Mouse (Mus musculus): ENCODE results near the gene Plekhg1. TPM values are rescaled to one million over a fixed set of nuclear protein-coding genes. Genes with fewer than 3 reads are reported as not detected.

Gene Plekhg1
- polyA plus RNA-seq, 1 experiment from 2014 or later, result 9.1 TPM

- WGBS, result 80% methylated on average over 4 of the region's 4 CpGs
- H3K4me2 ChIP-seq (replicated peaks), result no peak overlapping the region
- no peaks in the 10 kb centered on the region for H3K9me3 ChIP-seq (ENCODE audit: control insufficient read depth, low read length)
- H3K36me3 ChIP-seq (replicated peaks; ENCODE audit: control insufficient read depth, insufficient read depth), result no peaks in the 10 kb centered on the region
- no peak for DNase-seq (ENCODE audit: low spot score)
- no peak overlapping the region for H3K27ac ChIP-seq
- no peaks in the 10 kb centered on the region for H3K27me3 ChIP-seq (ENCODE audit: control insufficient read depth, insufficient read depth, low read length)
- peaks cover 9% of the 10 kb centered on the region for H3K4me1 ChIP-seq (replicated peaks; ENCODE audit: control insufficient read depth, insufficient read depth, low read length)
- ATAC-seq (ENCODE audit: low FRiP score), result no peak
- no peak overlapping the region for H3K9ac ChIP-seq
- H3K4me3 ChIP-seq (replicated peaks; ENCODE audit: low read length), result no peak overlapping the region
Observed at GRCm38 (mm10) chr10:3976623-3977010, 236.5 kb downstream of the Plekhg1 start.

GRCm38 (mm10) chr10:3978326-3978725 is 238.2 kb downstream of the Plekhg1 start:
- no peaks in the 10 kb centered on the region for H3K9me3 ChIP-seq (ENCODE audit: control insufficient read depth, low read length)
- H3K4me1 ChIP-seq (replicated peaks; ENCODE audit: control insufficient read depth, insufficient read depth, low read length), result 0 out of 2 replicates have a peak, but pooled peaks cover 4% of the 10 kb centered on the region
- no peak overlapping the region for H3K9ac ChIP-seq
- no peak overlapping the region for H3K4me2 ChIP-seq (replicated peaks)
- H3K4me3 ChIP-seq (replicated peaks; ENCODE audit: low read length), result no peak overlapping the region
- DNase-seq (ENCODE audit: low spot score), result no peak
- WGBS, result 68% methylated on average over 3 of the region's 3 CpGs
- ATAC-seq (ENCODE audit: low FRiP score), result no peak
- no peaks in the 10 kb centered on the region for H3K27me3 ChIP-seq (ENCODE audit: control insufficient read depth, insufficient read depth, low read length)
- no peak overlapping the region for H3K27ac ChIP-seq
- H3K36me3 ChIP-seq (replicated peaks; ENCODE audit: control insufficient read depth, insufficient read depth), result no peaks in the 10 kb centered on the region

DNA sequence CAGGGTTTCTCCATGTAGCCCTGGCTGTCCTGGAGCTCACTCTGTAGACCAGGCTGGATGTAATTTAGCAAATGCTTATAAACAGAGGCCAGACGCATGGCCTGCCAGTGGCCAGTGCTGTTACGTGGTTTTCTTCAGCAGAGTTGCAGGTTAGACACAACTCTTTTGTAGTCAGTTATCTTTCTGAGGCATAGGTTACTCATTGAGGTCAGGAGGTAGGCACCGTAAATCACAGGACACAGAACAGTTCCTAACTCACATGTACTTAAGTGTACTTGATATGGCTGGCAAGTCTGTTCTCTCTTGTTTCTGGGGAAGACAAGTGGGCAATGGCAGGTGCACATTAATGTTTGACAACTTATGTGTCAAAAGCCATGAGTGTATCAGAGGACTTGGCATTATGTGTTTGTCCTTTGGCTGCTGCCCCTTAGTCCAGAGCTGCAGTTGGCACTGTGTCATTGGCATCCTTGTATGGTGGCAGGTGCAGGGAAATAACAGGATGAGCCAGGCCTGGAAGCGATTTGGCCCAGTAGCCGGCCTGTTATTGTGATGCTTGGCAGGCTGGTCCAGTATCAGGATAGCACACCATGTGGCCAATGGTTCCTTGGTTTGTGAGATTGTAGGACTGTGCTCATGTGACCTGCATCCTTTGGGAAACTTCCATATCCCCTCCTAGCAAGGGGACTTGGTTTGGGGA is 238.8 kb downstream of the Plekhg1 start:
- DNase-seq (ENCODE audit: low spot score), result peak; percentile 27
- Histone ChIP-seq H3K9ac (no peak overlapping the region), H3K27ac (no peak overlapping the region), H3K4me3 (replicated peaks; ENCODE audit: low read length) (no peak overlapping the region), H3K36me3 (replicated peaks; ENCODE audit: control insufficient read depth, insufficient read depth) (no peaks in the 10 kb centered on the region), H3K9me3 (ENCODE audit: control insufficient read depth, low read length) (no peaks in the 10 kb centered on the region), H3K4me1 (replicated peaks; ENCODE audit: control insufficient read depth, insufficient read depth, low read length) (0 out of 2 replicates have a peak, but pooled peaks cover 4% of the 10 kb centered on the region), H3K27me3 (ENCODE audit: control insufficient read depth, insufficient read depth, low read length) (no peaks in the 10 kb centered on the region), H3K4me2 (replicated peaks) (no peak overlapping the region)
- peak; percentile 49; the same call in 1 of the 2 replicates for ATAC-seq (ENCODE audit: low FRiP score)
- WGBS, result 92% methylated on average over 5 of the region's 5 CpGs

- no peak for ATAC-seq (ENCODE audit: low FRiP score)
- H3K4me3 ChIP-seq (replicated peaks; ENCODE audit: low read length), result no peak overlapping the region
- WGBS, result 86% methylated on average over 4 of the region's 4 CpGs
- no peak for DNase-seq (ENCODE audit: low spot score)
- no peaks in the 10 kb centered on the region for H3K36me3 ChIP-seq (replicated peaks; ENCODE audit: control insufficient read depth, insufficient read depth)
- no peak overlapping the region for H3K4me2 ChIP-seq (replicated peaks)
- H3K9ac ChIP-seq, result no peak overlapping the region
- H3K27ac ChIP-seq, result no peak overlapping the region
- no peaks in the 10 kb centered on the region for H3K4me1 ChIP-seq (replicated peaks; ENCODE audit: control insufficient read depth, insufficient read depth, low read length)
- H3K9me3 ChIP-seq (ENCODE audit: control insufficient read depth, low read length), result no peaks in the 10 kb centered on the region
- no peaks in the 10 kb centered on the region for H3K27me3 ChIP-seq (ENCODE audit: control insufficient read depth, insufficient read depth, low read length)
Observed at GRCm38 (mm10) chr10:3980231-3980630, 240.1 kb downstream of the Plekhg1 start.

DNA sequence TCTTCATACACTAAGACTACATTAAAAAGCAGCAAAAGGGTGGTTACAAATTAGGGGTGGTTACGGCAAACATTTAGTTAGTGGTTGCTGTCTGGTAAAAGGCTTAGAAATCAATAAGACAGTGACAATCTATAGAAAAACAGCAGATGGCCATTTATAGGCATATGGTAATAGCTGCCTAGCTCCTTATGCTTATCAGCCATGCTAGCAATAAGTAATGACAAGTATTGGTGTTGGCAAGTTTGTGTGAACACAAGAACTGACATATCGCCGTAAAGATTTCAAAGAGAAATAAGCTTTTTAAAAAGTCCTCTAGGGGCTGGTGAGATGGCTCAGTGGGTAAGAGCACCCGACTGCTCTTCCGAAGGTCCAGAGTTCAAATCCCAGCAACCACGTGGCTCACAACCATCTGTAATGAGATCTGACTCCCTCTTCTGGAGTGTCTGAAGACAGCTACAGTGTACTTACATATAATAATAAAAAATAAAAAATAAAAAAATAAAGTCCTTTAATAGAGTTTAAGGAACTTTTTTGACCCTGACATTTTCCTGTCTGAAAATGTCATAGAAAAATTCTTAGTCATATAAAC is 250.2 kb downstream of the Plekhg1 start:
- H3K36me3 ChIP-seq (replicated peaks; ENCODE audit: control insufficient read depth, insufficient read depth), result peaks cover 7% of the 10 kb centered on the region; the same call in 1 of the 2 replicates
- 94% methylated on average over 6 of the region's 6 CpGs for WGBS
- H3K27me3 ChIP-seq (ENCODE audit: control insufficient read depth, insufficient read depth, low read length), result no peaks in the 10 kb centered on the region
- DNase-seq (ENCODE audit: low spot score), result no peak
- no peak overlapping the region for H3K4me3 ChIP-seq (replicated peaks; ENCODE audit: low read length)
- H3K4me1 ChIP-seq (replicated peaks; ENCODE audit: control insufficient read depth, insufficient read depth, low read length), result no peaks in the 10 kb centered on the region
- H3K4me2 ChIP-seq (replicated peaks), result no peak overlapping the region
- no peak overlapping the region for H3K9ac ChIP-seq
- H3K27ac ChIP-seq, result no peak overlapping the region
- no peaks in the 10 kb centered on the region for H3K9me3 ChIP-seq (ENCODE audit: control insufficient read depth, low read length)
- no peak for ATAC-seq (ENCODE audit: low FRiP score)

GRCm38 (mm10) chr10:3993365-3994102 is 253.4 kb downstream of the Plekhg1 start:
- no peaks in the 10 kb centered on the region for H3K4me1 ChIP-seq (replicated peaks; ENCODE audit: control insufficient read depth, insufficient read depth, low read length)
- no peaks in the 10 kb centered on the region for H3K9me3 ChIP-seq (ENCODE audit: control insufficient read depth, low read length)
- no peak overlapping the region for H3K27ac ChIP-seq
- ATAC-seq (ENCODE audit: low FRiP score) (no peak), DNase-seq (ENCODE audit: low spot score) (no peak)
- no peak overlapping the region for H3K9ac ChIP-seq
- WGBS, result 94% methylated on average over 8 of the region's 8 CpGs
- no peak overlapping the region for H3K4me3 ChIP-seq (replicated peaks; ENCODE audit: low read length)
- H3K36me3 ChIP-seq (replicated peaks; ENCODE audit: control insufficient read depth, insufficient read depth), result peaks cover 7% of the 10 kb centered on the region; the same call in 1 of the 2 replicates
- no peaks in the 10 kb centered on the region for H3K27me3 ChIP-seq (ENCODE audit: control insufficient read depth, insufficient read depth, low read length)
- H3K4me2 ChIP-seq (replicated peaks), result no peak overlapping the region

- WGBS, result 90% methylated on average over 4 of the region's 4 CpGs
- Histone ChIP-seq H3K36me3 (replicated peaks; ENCODE audit: control insufficient read depth, insufficient read depth) (peaks cover under 1% of the 10 kb centered on the region; the same call in 1 of the 2 replicates), H3K9ac (no peak overlapping the region), H3K4me2 (replicated peaks) (no peak overlapping the region), H3K27me3 (ENCODE audit: control insufficient read depth, insufficient read depth, low read length) (no peaks in the 10 kb centered on the region), H3K4me1 (replicated peaks; ENCODE audit: control insufficient read depth, insufficient read depth, low read length) (no peaks in the 10 kb centered on the region), H3K27ac (no peak overlapping the region), H3K4me3 (replicated peaks; ENCODE audit: low read length) (no peak overlapping the region), H3K9me3 (ENCODE audit: control insufficient read depth, low read length) (no peaks in the 10 kb centered on the region)
- ATAC-seq (ENCODE audit: low FRiP score) (no peak), DNase-seq (ENCODE audit: low spot score) (no peak)
Observed at GRCm38 (mm10) chr10:3995277-3995676, 255.1 kb downstream of the Plekhg1 start.

DNA sequence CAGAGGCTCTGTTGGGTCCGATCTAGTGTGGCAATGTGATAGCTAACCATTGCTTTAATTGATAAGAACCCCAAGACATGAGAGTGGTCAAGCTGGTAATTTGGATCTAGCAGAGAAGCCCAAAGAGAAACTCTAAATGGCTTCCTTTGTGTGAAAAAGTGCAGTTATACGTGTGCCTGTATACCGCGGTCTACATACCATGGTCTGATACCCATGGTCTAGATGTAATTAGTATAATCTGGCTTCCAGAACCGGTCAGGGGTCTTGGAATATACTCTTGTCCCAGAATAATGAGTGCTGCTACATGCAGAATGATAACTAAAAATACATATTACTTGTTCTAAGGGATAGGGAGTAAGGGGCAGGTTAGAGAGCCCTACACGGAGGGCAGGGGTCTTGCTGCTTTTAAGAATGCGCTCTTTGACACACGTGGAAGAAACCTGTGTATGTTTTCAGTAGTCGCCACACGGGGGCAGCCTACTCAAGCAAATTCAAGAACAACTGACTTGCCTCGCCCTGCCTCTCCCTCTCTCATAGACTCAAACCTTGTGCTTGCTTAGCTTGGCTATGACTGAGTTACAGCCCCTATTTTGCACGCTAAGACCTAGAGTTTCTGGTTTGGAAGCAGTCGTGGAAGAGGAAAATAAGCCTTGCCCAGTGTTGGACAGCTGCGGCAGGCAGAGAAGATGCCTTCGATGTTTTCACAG is 256.2 kb downstream of the Plekhg1 start:
- H3K27me3 ChIP-seq (ENCODE audit: control insufficient read depth, insufficient read depth, low read length), result no peaks in the 10 kb centered on the region
- 57% methylated on average over 15 of the region's 15 CpGs for WGBS
- H3K27ac ChIP-seq, result no peak overlapping the region
- no peak overlapping the region for H3K9ac ChIP-seq
- no peaks in the 10 kb centered on the region for H3K36me3 ChIP-seq (replicated peaks; ENCODE audit: control insufficient read depth, insufficient read depth)
- no peaks in the 10 kb centered on the region for H3K9me3 ChIP-seq (ENCODE audit: control insufficient read depth, low read length)
- no peak overlapping the region for H3K4me3 ChIP-seq (replicated peaks; ENCODE audit: low read length)
- ATAC-seq (ENCODE audit: low FRiP score), result peak; percentile 77
- no peaks in the 10 kb centered on the region for H3K4me1 ChIP-seq (replicated peaks; ENCODE audit: control insufficient read depth, insufficient read depth, low read length)
- H3K4me2 ChIP-seq (replicated peaks), result no peak overlapping the region
- peak; percentile 87 for DNase-seq (ENCODE audit: low spot score)

All from hindbrain, embryonic 14.5 days (tissue).